Mouse (Mus musculus): ENCODE measurements around the gene Il1r2. TPM values are rescaled to one million over a fixed set of nuclear protein-coding genes. Genes with fewer than 3 reads are reported as not detected.

Gene Il1r2
- polyA plus RNA-seq, 1 experiment = 0.38 TPM

- 73% methylated on average over 3 of the region's 3 CpGs for WGBS
- H3K27me3 ChIP-seq (replicated peaks; ENCODE audit: control insufficient read depth, insufficient read depth, low read length) = no peaks in the 10 kb centered on the region
- no peak overlapping the region for H3K27ac ChIP-seq (ENCODE audit: insufficient read depth, low read depth, low read length)
- no peaks in the 10 kb centered on the region for H3K36me3 ChIP-seq (ENCODE audit: control insufficient read depth, insufficient read depth, low read length)
- H3K4me3 ChIP-seq (ENCODE audit: insufficient read depth, low read depth, low read length) = no peak overlapping the region
- DNase-seq = no peak
- 0 out of 2 replicates have a peak, but pooled peaks cover 5% of the 10 kb centered on the region for H3K4me1 ChIP-seq (ENCODE audit: control insufficient read depth, insufficient read depth, low read length)
- no peak for TF ChIP-seq CTCF (conservative IDR thresholded peaks at IDR 0.05; ENCODE audit: insufficient read depth, insufficient read length, low read depth, low read length)
- TF ChIP-seq POLR2A (IDR thresholded peaks at IDR 0.05; ENCODE audit: low read depth, low read length) = no peak
These were observed 10.5 kb downstream of the Il1r2 start for GRCm38 (mm10) chr1:40084386-40084785.

GRCm38 (mm10) chr1:40085403-40086182 lies 11.7 kb downstream of the Il1r2 start:
- WGBS = 3% methylated on average over 25 of the region's 25 CpGs
- Histone ChIP-seq H3K36me3 (ENCODE audit: control insufficient read depth, insufficient read depth, low read length) (no peaks in the 10 kb centered on the region), H3K4me3 (ENCODE audit: insufficient read depth, low read depth, low read length) (peak overlapping the region; percentile 63), H3K27ac (ENCODE audit: insufficient read depth, low read depth, low read length) (no peak overlapping the region), H3K27me3 (replicated peaks; ENCODE audit: control insufficient read depth, insufficient read depth, low read length) (no peaks in the 10 kb centered on the region), H3K4me1 (ENCODE audit: control insufficient read depth, insufficient read depth, low read length) (0 out of 2 replicates have a peak, but pooled peaks cover 5% of the 10 kb centered on the region)
- TF ChIP-seq POLR2A (IDR thresholded peaks at IDR 0.05; ENCODE audit: low read depth, low read length) = no peak
- no peak for TF ChIP-seq CTCF (conservative IDR thresholded peaks at IDR 0.05; ENCODE audit: insufficient read depth, insufficient read length, low read depth, low read length)
- DNase-seq = peak; percentile 76

- no peaks in the 10 kb centered on the region for H3K4me1 ChIP-seq (ENCODE audit: control insufficient read depth, insufficient read depth, low read length)
- no peak for DNase-seq
- H3K27me3 ChIP-seq (replicated peaks; ENCODE audit: control insufficient read depth, insufficient read depth, low read length) = no peaks in the 10 kb centered on the region
- TF ChIP-seq POLR2A (IDR thresholded peaks at IDR 0.05; ENCODE audit: low read depth, low read length) = no peak
- TF ChIP-seq CTCF (conservative IDR thresholded peaks at IDR 0.05; ENCODE audit: insufficient read depth, insufficient read length, low read depth, low read length) = no peak
- H3K4me3 ChIP-seq (ENCODE audit: insufficient read depth, low read depth, low read length) = no peak overlapping the region
- H3K27ac ChIP-seq (ENCODE audit: insufficient read depth, low read depth, low read length) = no peak overlapping the region
- H3K36me3 ChIP-seq (ENCODE audit: control insufficient read depth, insufficient read depth, low read length) = no peaks in the 10 kb centered on the region
- 89% methylated on average over 9 of the region's 9 CpGs for WGBS
These were observed 17.3 kb downstream of the Il1r2 start for GRCm38 (mm10) chr1:40091160-40091559.

GRCm38 (mm10) chr1:40092541-40092940 lies 18.7 kb downstream of the Il1r2 start:
- H3K4me1 ChIP-seq (ENCODE audit: control insufficient read depth, insufficient read depth, low read length) = no peaks in the 10 kb centered on the region
- no peak overlapping the region for H3K27ac ChIP-seq (ENCODE audit: insufficient read depth, low read depth, low read length)
- no peaks in the 10 kb centered on the region for H3K27me3 ChIP-seq (replicated peaks; ENCODE audit: control insufficient read depth, insufficient read depth, low read length)
- DNase-seq = no peak
- H3K4me3 ChIP-seq (ENCODE audit: insufficient read depth, low read depth, low read length) = no peak overlapping the region
- no peaks in the 10 kb centered on the region for H3K36me3 ChIP-seq (ENCODE audit: control insufficient read depth, insufficient read depth, low read length)
- no peak for TF ChIP-seq POLR2A (IDR thresholded peaks at IDR 0.05; ENCODE audit: low read depth, low read length)
- TF ChIP-seq CTCF (conservative IDR thresholded peaks at IDR 0.05; ENCODE audit: insufficient read depth, insufficient read length, low read depth, low read length) = no peak
- WGBS = 82% methylated on average over 6 of the region's 6 CpGs

- TF ChIP-seq CTCF (conservative IDR thresholded peaks at IDR 0.05; ENCODE audit: insufficient read depth, insufficient read length, low read depth, low read length) (no peak), POLR2A (IDR thresholded peaks at IDR 0.05; ENCODE audit: low read depth, low read length) (no peak)
- H3K4me1 ChIP-seq (ENCODE audit: control insufficient read depth, insufficient read depth, low read length) = no peaks in the 10 kb centered on the region
- DNase-seq = no peak
- 78% methylated on average over 3 of the region's 3 CpGs for WGBS
- no peak overlapping the region for H3K27ac ChIP-seq (ENCODE audit: insufficient read depth, low read depth, low read length)
- H3K36me3 ChIP-seq (ENCODE audit: control insufficient read depth, insufficient read depth, low read length) = no peaks in the 10 kb centered on the region
- H3K4me3 ChIP-seq (ENCODE audit: insufficient read depth, low read depth, low read length) = no peak overlapping the region
- H3K27me3 ChIP-seq (replicated peaks; ENCODE audit: control insufficient read depth, insufficient read depth, low read length) = no peaks in the 10 kb centered on the region
These were observed 20.9 kb downstream of the Il1r2 start for GRCm38 (mm10) chr1:40094601-40095304.

GRCm38 (mm10) chr1:40095585-40095984 lies 21.7 kb downstream of the Il1r2 start:
- no peak for DNase-seq
- TF ChIP-seq POLR2A (IDR thresholded peaks at IDR 0.05; ENCODE audit: low read depth, low read length) (no peak), CTCF (conservative IDR thresholded peaks at IDR 0.05; ENCODE audit: insufficient read depth, insufficient read length, low read depth, low read length) (no peak; the same call in 1 of the 2 replicates)
- whole genome bisulfite sequencing = 32% methylated on average over 1 of the region's 1 CpGs
- H3K27ac ChIP-seq (ENCODE audit: insufficient read depth, low read depth, low read length) = no peak overlapping the region
- no peaks in the 10 kb centered on the region for H3K27me3 ChIP-seq (replicated peaks; ENCODE audit: control insufficient read depth, insufficient read depth, low read length)
- no peaks in the 10 kb centered on the region for H3K4me1 ChIP-seq (ENCODE audit: control insufficient read depth, insufficient read depth, low read length)
- no peaks in the 10 kb centered on the region for H3K36me3 ChIP-seq (ENCODE audit: control insufficient read depth, insufficient read depth, low read length)
- H3K4me3 ChIP-seq (ENCODE audit: insufficient read depth, low read depth, low read length) = no peak overlapping the region

GRCm38 (mm10) chr1:40106306-40106705 lies 32.4 kb downstream of the Il1r2 start:
- no peak overlapping the region for H3K27ac ChIP-seq (ENCODE audit: insufficient read depth, low read depth, low read length)
- H3K4me3 ChIP-seq (ENCODE audit: insufficient read depth, low read depth, low read length) = no peak overlapping the region
- 77% methylated on average over 4 of the region's 4 CpGs for WGBS
- no peaks in the 10 kb centered on the region for H3K4me1 ChIP-seq (ENCODE audit: control insufficient read depth, insufficient read depth, low read length)
- no peaks in the 10 kb centered on the region for H3K36me3 ChIP-seq (ENCODE audit: control insufficient read depth, insufficient read depth, low read length)
- no peaks in the 10 kb centered on the region for H3K27me3 ChIP-seq (replicated peaks; ENCODE audit: control insufficient read depth, insufficient read depth, low read length)
- TF ChIP-seq CTCF (conservative IDR thresholded peaks at IDR 0.05; ENCODE audit: insufficient read depth, insufficient read length, low read depth, low read length) = no peak
- TF ChIP-seq POLR2A (IDR thresholded peaks at IDR 0.05; ENCODE audit: low read depth, low read length) = no peak
- no peak for DNase-seq
